ENCODE assay signal across 9 mouse cellular contexts in genomic region chr8:11775889-11776288, GRCm38 (mm10). TPM values are rescaled to one million over a fixed set of nuclear protein-coding genes. Genes with fewer than 3 reads are reported as not detected.
DNase-seq lines count a peak whose midpoint lies in the region; TF ChIP-seq lines count a peak whose summit lies in the region.
"Had no signal": no experiment of that assay in that cellular context is flagged by ENCODE, and none has a peak within 500 bp of the region (broad histone marks: within the 10 kb centered on the region; RNA-seq: fewer than 3 reads in every experiment).

No protein-coding gene starts in this region.

- TF ChIP-seq POLR2A in heart, adult 2 months (IDR thresholded peaks at IDR 0.05; ENCODE audit: insufficient read depth, low read depth, low read length): no peak

- intact Hi-C loops in heart, adult 2 months (cut with DNase I): loop anchor here (10.0 kb wide), 1 partner anchor 221 kb away; the partner anchor contains the start of genes Cars2 and Ing1
- intact Hi-C loops in heart, postnatal 25 days (cut with DNase I): loop anchor here (2.0 kb wide), 1 partner anchor 139 kb away; no protein-coding TSS in a partner anchor

- no peaks in the 10 kb centered on the region for H3K27me3 ChIP-seq in heart, adult 2 months (ENCODE audit: control insufficient read depth, insufficient read depth, low read length)

- no peak overlapping the region for H3K4me3 ChIP-seq in heart, adult 2 months

- H3K4me1 ChIP-seq in heart, adult 2 months (ENCODE audit: control insufficient read depth, insufficient read depth, low read length): peaks cover 45% of the 10 kb centered on the region

- H3K36me3 ChIP-seq in heart, adult 2 months (ENCODE audit: control insufficient read depth, insufficient read depth, low read length): no peaks in the 10 kb centered on the region

- no peak overlapping the region for H3K9ac ChIP-seq in heart, adult 2 months (ENCODE audit: low read depth, low read length)

- WGBS in heart, adult 2 months: 38% methylated on average over 7 of the region's 7 CpGs

- peak overlapping the region; percentile 38 for H3K27ac ChIP-seq in heart, adult 2 months

- TF ChIP-seq CTCF in heart, adult 2 months (IDR thresholded peaks at IDR 0.05): no peak

- H3K79me2 ChIP-seq in heart, adult 2 months (replicated peaks; ENCODE audit: control insufficient read depth, insufficient read depth, low read length): peaks cover 6% of the 10 kb centered on the region; the same call in 1 of the 2 replicates

- TF ChIP-seq EP300 in heart, adult 2 months (IDR thresholded peaks at IDR 0.05; ENCODE audit: insufficient read depth, low read depth, low read length): 0 out of 2 replicates have a peak, but pooled peaks have one; percentile 53

- DNase-seq in heart, adult 2 months: no peak
- no peak for DNase-seq in heart, postnatal 25 days (ENCODE audit: low spot score)
- DNase-seq in urinary bladder, adult 2 months (ENCODE audit: low spot score): peak; percentile 35
- no peak for DNase-seq in urinary bladder, postnatal 4 days (ENCODE audit: low spot score in 2 of 2)
- peak; percentile 56 for DNase-seq in liver
- DNase-seq in yolk sac, embryonic 10.5 days (ENCODE audit: low spot score): peak; percentile 48
- no peak for DNase-seq in frontal cortex, postnatal 36 days (ENCODE audit: low spot score in 2 of 2)
- no peak for DNase-seq in left cerebral cortex, adult 11 months (ENCODE audit: low spot score)
- DNase-seq: gastrocnemius, postnatal 14 days had no signal

RNA-seq across cellular contexts. Expression of gene Arhgef7, which starts 48.4 kb away (rescaled TPM):
- 100 to 1,000 TPM; 114 to 117 TPM for total RNA-seq in heart, adult 2 months (2021)
- 59.7 and 68.7 TPM in 2 replicates for polyA plus RNA-seq in heart, adult 2 months (2012; rRNA removed)
- total RNA-seq in heart, postnatal 25 days (2021): 100 to 1,000 TPM; 153 to 155 TPM
- polyA plus RNA-seq in urinary bladder, adult 2 months (2012; rRNA removed): 31.5 and 43.8 TPM in 2 replicates

Comparison
In these comparisons a context has a peak if more than half of its experiments do, and no peak if none do; other contexts are left out.
1. DNase-seq: peak in urinary bladder, adult 2 months (single experiment), liver (single experiment) and yolk sac, embryonic 10.5 days (single experiment); none in heart, adult 2 months (0 of 2), heart, postnatal 25 days (single experiment), urinary bladder, postnatal 4 days (0 of 2), frontal cortex, postnatal 36 days (0 of 2) and left cerebral cortex, adult 11 months (single experiment).